Mouse (Mus musculus) MEL (cell line): ENCODE measurements around the gene Unc93b1. TPM values are rescaled to one million over a fixed set of nuclear protein-coding genes. Genes with fewer than 3 reads are reported as not detected.

Experiments used
- DNase-seq: peaks from one replicate; pipeline ENCODE4 v3.0.0; 2011; ENCODE audit warnings: low read depth, low spot score
- H3K27ac ChIP-seq: 2 replicates; pipeline ENCODE4 v1.5.1; 2012; ENCODE audit warnings: low read depth, mild to moderate bottlenecking, control low read depth, low read length, moderate library complexity; ENCODE audit not compliant: control insufficient read depth
- H3K27me3 ChIP-seq, 2 experiments: fragments of 150-350 bp in 1 of 2; sonication (generic) in 1 of 2; 2 replicates each; pipeline ENCODE4 v1.6.1; 2012; ENCODE audit warnings: low read length in 2 of 2, mild to moderate bottlenecking in 2 of 2, improper control_type of control experiment in 1 of 2, moderate library complexity in 1 of 2; ENCODE audit not compliant: insufficient read depth in 2 of 2, control insufficient read depth in 1 of 2
- H3K36me3 ChIP-seq, 2 experiments: 2 replicates each; pipeline ENCODE4 v1.6.1; 2012 to 2014; ENCODE audit warnings: low read length in 2 of 2, improper control_type of control experiment in 1 of 2, inconsistent platforms in 1 of 2, mild to moderate bottlenecking in 1 of 2; ENCODE audit not compliant: insufficient read depth in 2 of 2, control insufficient read depth in 1 of 2
- H3K4me1 ChIP-seq, 2 experiments: fragments of 150-350 bp in 1 of 2; sonication (generic) in 1 of 2; 2 replicates each; pipeline ENCODE4 v1.6.1; 2012; ENCODE audit warnings: low read length in 2 of 2, improper control_type of control experiment in 1 of 2, mild to moderate bottlenecking in 1 of 2; ENCODE audit not compliant: insufficient read depth in 2 of 2, control insufficient read depth in 1 of 2
- H3K4me3 ChIP-seq, 2 experiments: fragments of 150-350 bp in 1 of 2; sonication (generic) in 1 of 2; 2 replicates each; pipeline ENCODE4 v1.5.1; 2012; ENCODE audit warnings: low read depth in 2 of 2, low read length in 2 of 2, mild to moderate bottlenecking in 2 of 2, moderate library complexity in 2 of 2, control low read depth in 1 of 2, improper control_type of control experiment in 1 of 2; ENCODE audit not compliant: control insufficient read depth in 1 of 2, insufficient read depth in 1 of 2
- H3K79me2 ChIP-seq: 2 replicates; pipeline ENCODE4 v1.6.1; 2012; ENCODE audit warnings: mild to moderate bottlenecking, low read length, moderate library complexity; ENCODE audit not compliant: control insufficient read depth, poor library complexity, insufficient read depth
- H3K9ac ChIP-seq: 2 replicates; pipeline ENCODE4 v1.6.1; 2012; ENCODE audit warnings: low read depth, mild to moderate bottlenecking, control low read depth, low read length, moderate library complexity; ENCODE audit not compliant: control insufficient read depth, poor library complexity, severe bottlenecking
- H3K9me3 ChIP-seq: fragments of 150-350 bp; sonication (generic); replicated peaks from 2 replicates; pipeline ENCODE4 v1.6.1; 2012; ENCODE audit warnings: mild to moderate bottlenecking, low read length, improper control_type of control experiment, moderate library complexity; ENCODE audit not compliant: insufficient read depth
- BHLHE40 ChIP-seq: IDR thresholded peaks from 2 replicates; pipeline ENCODE4 v1.6.1; 2012; ENCODE audit warnings: low read depth, mild to moderate bottlenecking, inconsistent platforms, low read length, improper control_type of control experiment, borderline replicate concordance
- E2F4 ChIP-seq: IDR thresholded peaks from 2 replicates; pipeline ENCODE4 v1.6.1; 2011; ENCODE audit warnings: low read depth, low read length, improper control_type of control experiment, borderline replicate concordance
- EP300 ChIP-seq, 2 experiments: IDR thresholded peaks; 2 replicates each; pipeline ENCODE4 v1.6.1; 2011; ENCODE audit warnings: improper control_type of control experiment in 2 of 2, low read length in 2 of 2, low read depth in 1 of 2, mild to moderate bottlenecking in 1 of 2
- GABPA ChIP-seq: IDR thresholded peaks from 2 replicates; pipeline ENCODE4 v1.6.1; 2012; ENCODE audit warnings: low read depth, mild to moderate bottlenecking, inconsistent platforms, low read length, improper control_type of control experiment, moderate library complexity
- HCFC1 ChIP-seq: IDR thresholded peaks from 2 replicates; pipeline ENCODE4 v1.6.1; 2012; ENCODE audit warnings: low read depth, mild to moderate bottlenecking, inconsistent platforms, low read length, improper control_type of control experiment, moderate library complexity
- KAT2A ChIP-seq: conservative IDR thresholded peaks from 2 replicates; pipeline ENCODE4 v1.6.1; 2012; ENCODE audit warnings: low read depth, low read length, improper control_type of control experiment, inconsistent platforms
- MAFK ChIP-seq: IDR thresholded peaks from 2 replicates; pipeline ENCODE4 v1.6.1; 2011; ENCODE audit warnings: low read depth, mild to moderate bottlenecking, low read length, improper control_type of control experiment, borderline replicate concordance
- MAX ChIP-seq: IDR thresholded peaks from 2 replicates; pipeline ENCODE4 v1.6.1; 2011; ENCODE audit warnings: low read length, improper control_type of control experiment
- MXI1 ChIP-seq: IDR thresholded peaks from 2 replicates; pipeline ENCODE4 v1.6.1; 2011; ENCODE audit warnings: mild to moderate bottlenecking, low read depth, low read length, improper control_type of control experiment
- MYB ChIP-seq: IDR thresholded peaks from 2 replicates; pipeline ENCODE4 v1.6.1; 2011; ENCODE audit warnings: mild to moderate bottlenecking, low read depth, low read length, improper control_type of control experiment
- MYC ChIP-seq: IDR thresholded peaks from 2 replicates; pipeline ENCODE4 v1.6.1; 2011; ENCODE audit warnings: low read depth, mild to moderate bottlenecking, low read length, improper control_type of control experiment, moderate library complexity
- NRF1 ChIP-seq: IDR thresholded peaks from 2 replicates; pipeline ENCODE4 v1.6.1; 2014; ENCODE audit warnings: low read depth, mild to moderate bottlenecking, inconsistent platforms, low read length, improper control_type of control experiment, moderate library complexity; ENCODE audit not compliant: poor library complexity, insufficient read depth, severe bottlenecking
- POLR2A ChIP-seq, 2 experiments: IDR thresholded peaks; 2 replicates each; pipeline ENCODE4 v1.6.1; 2011 to 2012; ENCODE audit warnings: low read length in 2 of 2, mild to moderate bottlenecking in 2 of 2, control low read depth in 1 of 2, improper control_type of control experiment in 1 of 2, low read depth in 1 of 2, moderate library complexity in 1 of 2; ENCODE audit not compliant: control insufficient read depth in 1 of 2, insufficient read depth in 1 of 2, poor library complexity in 1 of 2
- RAD21 ChIP-seq: IDR thresholded peaks from 2 replicates; pipeline ENCODE4 v1.6.1; 2011; ENCODE audit warnings: mild to moderate bottlenecking, low read depth, low read length, improper control_type of control experiment
- SIN3A ChIP-seq: IDR thresholded peaks from 2 replicates; pipeline ENCODE4 v1.6.1; 2012; ENCODE audit warnings: low read length, improper control_type of control experiment, inconsistent platforms
- SMC3 ChIP-seq: IDR thresholded peaks from 2 replicates; pipeline ENCODE4 v1.6.1; 2011; ENCODE audit warnings: low read depth, low read length, improper control_type of control experiment
- TAL1 ChIP-seq: IDR thresholded peaks from 2 replicates; pipeline ENCODE4 v1.6.1; 2012; ENCODE audit warnings: mild to moderate bottlenecking, inconsistent platforms, low read length, moderate library complexity, mixed read lengths
- TCF12 ChIP-seq: IDR thresholded peaks from 2 replicates; pipeline ENCODE4 v1.6.1; 2014; ENCODE audit warnings: low read depth, mild to moderate bottlenecking, inconsistent platforms, low read length, improper control_type of control experiment, moderate library complexity
- USF2 ChIP-seq, 2 experiments: IDR thresholded peaks; 2 replicates each; pipeline ENCODE4 v1.6.1; 2011 to 2012; ENCODE audit warnings: improper control_type of control experiment in 2 of 2, low read length in 2 of 2, borderline replicate concordance in 1 of 2, inconsistent platforms in 1 of 2, low read depth in 1 of 2, mild to moderate bottlenecking in 1 of 2; ENCODE audit not compliant: insufficient read depth in 1 of 2
- ZC3H11A ChIP-seq: IDR thresholded peaks from 2 replicates; pipeline ENCODE4 v1.6.1; 2012; ENCODE audit warnings: low read depth, mild to moderate bottlenecking, inconsistent platforms, low read length, improper control_type of control experiment
- polyA plus RNA-seq, 2 experiments: library from polyadenylated mRNA; stranded (reverse) in 1 of 2; unstranded in 1 of 2; fragments of >175 nt in 1 of 2; fragments of >200 nt in 1 of 2; gene quantifications; 2 replicates each; pipeline versions ENCODE4 v1.2.1 to v1.2.4; 2012; ENCODE audit warnings: low replicate concordance in 2 of 2, low read depth in 1 of 2; ENCODE audit not compliant: insufficient read length in 2 of 2, insufficient read depth in 1 of 2, missing spikeins in 1 of 2
- total RNA-seq: library from RNA; depleted of rRNA; stranded (reverse); fragments of 300-350 nt; gene quantifications from 2 replicates; pipeline ENCODE4 v1.2.3, GENCODE M21; 2012

Gene Unc93b1
- total and polyA plus RNA-seq, 3 experiments = 4.7 to 8.2 TPM; not detected in 1

DNA sequence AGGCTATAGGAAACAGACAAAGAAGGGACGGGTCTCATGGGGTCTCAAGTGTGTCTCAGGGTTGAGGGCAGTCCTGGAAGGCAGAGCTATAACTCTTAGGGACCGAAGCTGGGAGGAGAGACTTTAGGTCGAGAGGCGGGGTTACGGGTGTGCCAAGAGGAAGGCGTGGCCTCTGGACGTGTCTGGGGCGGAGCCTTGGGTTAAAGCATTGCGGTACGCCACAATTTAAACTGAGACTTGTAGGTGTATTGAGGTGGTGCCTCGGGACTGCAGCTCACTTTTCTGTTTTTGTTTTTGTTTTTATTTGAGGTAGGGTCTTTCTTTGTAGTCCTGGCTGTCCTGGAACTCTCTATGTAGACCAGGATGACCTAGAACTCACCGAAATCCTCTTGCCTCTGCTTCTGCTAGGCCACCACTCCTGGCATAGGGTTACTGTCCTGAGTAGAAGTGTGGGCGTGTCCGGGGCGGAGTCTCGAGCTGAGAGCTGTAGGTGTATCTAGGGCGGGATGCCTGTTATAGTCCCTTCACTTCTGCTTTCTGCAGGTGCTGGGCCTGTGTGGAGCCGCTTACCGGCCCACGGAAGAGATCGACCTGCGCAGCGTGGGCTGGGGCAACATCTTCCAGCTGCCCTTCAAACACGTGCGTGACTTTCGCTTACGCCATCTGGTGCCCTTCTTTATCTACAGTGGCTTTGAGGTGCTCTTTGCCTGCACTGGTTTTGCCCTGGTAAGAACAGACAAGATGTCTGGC lies 8.2 kb downstream of the Unc93b1 start:
- H3K36me3 ChIP-seq = peaks cover 0 to 4% of the 10 kb centered on the region in 2 experiments; a peak in 2 of 4 replicates
- DNase-seq = peak; percentile 84
- TF ChIP-seq EP300 (IDR thresholded peaks at IDR 0.05; ENCODE audit: low read depth in 1 of 2, low read length in 2 of 2) = no peak
- no peak for TF ChIP-seq ZC3H11A
- TF ChIP-seq TCF12 = no peak
- no peak for TF ChIP-seq TAL1
- no peak for TF ChIP-seq HCFC1
- TF ChIP-seq KAT2A = no peak
- TF ChIP-seq MYB = no peak
- no peak for TF ChIP-seq GABPA
- TF ChIP-seq SMC3 = peak; percentile 33
- TF ChIP-seq SIN3A = no peak
- TF ChIP-seq E2F4 = no peak
- peak; percentile 87 for TF ChIP-seq MXI1
- peak in 1 of 2 experiments; percentile 30; a peak in 1 of 4 replicates for TF ChIP-seq POLR2A (IDR thresholded peaks at IDR 0.05; ENCODE audit: control insufficient read depth in 1 of 2, insufficient read depth in 1 of 2, low read depth in 1 of 2, low read length in 2 of 2, poor library complexity in 1 of 2)
- peak; percentile 51; the same call in 1 of the 2 replicates for TF ChIP-seq MYC
- no peak for TF ChIP-seq USF2 (IDR thresholded peaks at IDR 0.05; ENCODE audit: borderline replicate concordance in 1 of 2, insufficient read depth in 1 of 2, low read depth in 1 of 2, low read length in 2 of 2)
- TF ChIP-seq MAFK = no peak
- 0 out of 2 replicates have a peak, but pooled peaks have one; percentile 28 for TF ChIP-seq NRF1
- peak; percentile 74; the same call in 1 of the 2 replicates for TF ChIP-seq MAX
- TF ChIP-seq RAD21 = no peak
- peak; percentile 26; the same call in 1 of the 2 replicates for TF ChIP-seq BHLHE40
- H3K27me3 ChIP-seq = no peaks in the 10 kb centered on the region
- H3K4me1 ChIP-seq = no peaks in the 10 kb centered on the region
- H3K79me2 ChIP-seq = no peaks in the 10 kb centered on the region
- peak overlapping the region; percentile 54 to 76 for H3K4me3 ChIP-seq
- no peaks in the 10 kb centered on the region for H3K9me3 ChIP-seq
- peak overlapping the region; percentile 33 for H3K9ac ChIP-seq
- H3K27ac ChIP-seq = no peak overlapping the region
